Mouse (Mus musculus) E14TG2a.4 (cell line): ENCODE measurements around the gene Tnfrsf13c.

Experiments used
- H3K27me3 ChIP-seq: 2 replicates; pipeline ENCODE4 v1.6.1; 2014; ENCODE audit warnings: low read length, control low read depth; ENCODE audit not compliant: insufficient read depth
- H3K36me3 ChIP-seq: 2 replicates; pipeline ENCODE4 v1.6.1; 2014; ENCODE audit warnings: low read length, control low read depth; ENCODE audit not compliant: insufficient read depth
- H3K4me1 ChIP-seq: replicated peaks from 2 replicates; pipeline ENCODE4 v1.6.1; 2014; ENCODE audit warnings: low read depth, low read length, control low read depth
- H3K4me3 ChIP-seq: replicated peaks from 2 replicates; pipeline ENCODE4 v1.5.1; 2014; ENCODE audit warnings: mild to moderate bottlenecking, low read length
- H3K9me3 ChIP-seq: 2 replicates; pipeline ENCODE4 v1.6.1; 2014; ENCODE audit warnings: low read length, control low read depth
- CTCF ChIP-seq: conservative IDR thresholded peaks from 2 replicates; pipeline ENCODE4 v1.5.1; 2014; ENCODE audit warnings: low read length
- NANOG ChIP-seq: IDR thresholded peaks from 2 replicates; pipeline ENCODE4 v1.6.1; 2014; ENCODE audit warnings: borderline replicate concordance, low read length, mixed read lengths
- POU5F1 ChIP-seq: IDR thresholded peaks from 2 replicates; pipeline ENCODE4 v1.6.1; 2014; ENCODE audit warnings: low read length, borderline replicate concordance

The Tnfrsf13c gene

GRCm38 (mm10) chr15:82221104-82221860 lies 2.9 kb downstream of the Tnfrsf13c start:
- TF ChIP-seq CTCF (peak; percentile 71), POU5F1 (no peak)
- Histone ChIP-seq H3K4me3 (peak overlapping the region; percentile 8; the same call in 1 of the 2 replicates), H3K27me3 (peaks cover 58% of the 10 kb centered on the region), H3K9me3 (no peaks in the 10 kb centered on the region), H3K36me3 (no peaks in the 10 kb centered on the region), H3K4me1 (peaks cover 91% of the 10 kb centered on the region)

GRCm38 (mm10) chr15:82220003-82220675 lies 4.0 kb downstream of the Tnfrsf13c start:
- H3K36me3 ChIP-seq = no peaks in the 10 kb centered on the region
- H3K27me3 ChIP-seq = peaks cover 58% of the 10 kb centered on the region
- no peaks in the 10 kb centered on the region for H3K9me3 ChIP-seq
- H3K4me3 ChIP-seq = 0 out of 2 replicates have a peak overlapping the region, but pooled peaks have one; percentile 8
- H3K4me1 ChIP-seq = peaks cover 91% of the 10 kb centered on the region
- no peak for TF ChIP-seq POU5F1
- TF ChIP-seq NANOG = no peak

- TF ChIP-seq NANOG (no peak), POU5F1 (no peak; the same call in 1 of the 2 replicates), CTCF (no peak)
- Histone ChIP-seq H3K4me3 (peak overlapping the region; percentile 43), H3K27me3 (peaks cover 56% of the 10 kb centered on the region), H3K4me1 (peaks cover 85% of the 10 kb centered on the region), H3K9me3 (no peaks in the 10 kb centered on the region), H3K36me3 (no peaks in the 10 kb centered on the region)
Observed at GRCm38 (mm10) chr15:82218778-82219666, 5.1 kb downstream of the Tnfrsf13c start.

GRCm38 (mm10) chr15:82217980-82218379 lies 6.2 kb downstream of the Tnfrsf13c start:
- peaks cover 59% of the 10 kb centered on the region for H3K27me3 ChIP-seq
- TF ChIP-seq NANOG (no peak), POU5F1 (no peak), CTCF (no peak)
- H3K36me3 ChIP-seq = no peaks in the 10 kb centered on the region
- H3K4me1 ChIP-seq = peaks cover 86% of the 10 kb centered on the region
- H3K9me3 ChIP-seq = no peaks in the 10 kb centered on the region
- H3K4me3 ChIP-seq = peak overlapping the region; percentile 43; the same call in 1 of the 2 replicates

GRCm38 (mm10) chr15:82217039-82217438 lies 7.1 kb downstream of the Tnfrsf13c start:
- Histone ChIP-seq H3K4me1 (peaks cover 82% of the 10 kb centered on the region), H3K4me3 (peak overlapping the region; percentile 59), H3K36me3 (no peaks in the 10 kb centered on the region), H3K27me3 (peaks cover 59% of the 10 kb centered on the region), H3K9me3 (no peaks in the 10 kb centered on the region)
- TF ChIP-seq CTCF (no peak), NANOG (no peak), POU5F1 (no peak)

- H3K27me3 ChIP-seq = peaks cover 67% of the 10 kb centered on the region
- no peaks in the 10 kb centered on the region for H3K36me3 ChIP-seq
- TF ChIP-seq CTCF = no peak
- TF ChIP-seq NANOG = no peak
- TF ChIP-seq POU5F1 = no peak
- peak overlapping the region; percentile 59 for H3K4me3 ChIP-seq
- no peaks in the 10 kb centered on the region for H3K9me3 ChIP-seq
- peaks cover 79% of the 10 kb centered on the region for H3K4me1 ChIP-seq
Observed at GRCm38 (mm10) chr15:82216142-82216827, 7.9 kb downstream of the Tnfrsf13c start.

- Histone ChIP-seq H3K27me3 (peaks cover 67% of the 10 kb centered on the region), H3K4me1 (peaks cover 78% of the 10 kb centered on the region), H3K9me3 (no peaks in the 10 kb centered on the region), H3K4me3 (peak overlapping the region; percentile 59), H3K36me3 (peaks cover 3% of the 10 kb centered on the region; the same call in 1 of the 2 replicates)
- no peak for TF ChIP-seq POU5F1
- TF ChIP-seq NANOG = no peak
- TF ChIP-seq CTCF = no peak
Observed at GRCm38 (mm10) chr15:82215332-82216046, 8.7 kb downstream of the Tnfrsf13c start.
